Mouse (Mus musculus) spleen, postnatal 4 days (tissue): ENCODE results near the gene Zfp110.

ENCODE experiments used
- DNase-seq, 2 experiments: peaks; one replicate each; pipeline ENCODE4 v3.0.0; 2022; ENCODE audit warnings: low spot score in 2 of 2

Gene Zfp110

GRCm38 (mm10) chr7:12897655-12898410, 63.3 kb downstream of the Zfp110 start, which contains the start of gene Zscan22:
Gene Zscan22, plus strand, starts transcription at chr7:12897815.
- peak; percentile 80 to 86 for DNase-seq
